Mouse (Mus musculus): ENCODE data around the gene Dhx57.
"Not testable (repeated sequence)": the region's sequence is repeated elsewhere in the genome, so short reads cannot be mapped to it uniquely, and the experiment has no call there.

The Dhx57 gene

DNA sequence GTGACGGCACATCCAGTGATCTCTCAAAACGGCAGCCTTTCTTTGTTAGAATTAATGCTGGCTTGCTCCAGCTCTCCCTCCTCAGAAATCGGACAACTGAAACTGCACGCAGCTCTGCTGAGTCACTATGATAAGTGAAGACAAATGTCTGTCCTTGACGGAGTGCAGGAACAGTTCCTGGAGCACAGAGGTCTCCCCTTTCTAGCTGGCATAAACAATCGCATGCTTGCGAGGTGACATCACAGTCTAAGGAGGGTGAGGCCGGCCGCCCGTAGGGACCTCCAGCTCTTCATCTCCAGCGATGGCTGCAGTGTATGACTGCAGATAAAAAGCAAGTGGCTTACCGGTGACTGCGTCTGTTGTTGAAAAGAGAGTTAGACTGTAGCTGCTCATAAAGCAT lies 35.1 kb downstream of the Dhx57 start:
- DNase-seq (ENCODE audit: low spot score in 2 of 2) = peak; percentile 59 to 60

DNA sequence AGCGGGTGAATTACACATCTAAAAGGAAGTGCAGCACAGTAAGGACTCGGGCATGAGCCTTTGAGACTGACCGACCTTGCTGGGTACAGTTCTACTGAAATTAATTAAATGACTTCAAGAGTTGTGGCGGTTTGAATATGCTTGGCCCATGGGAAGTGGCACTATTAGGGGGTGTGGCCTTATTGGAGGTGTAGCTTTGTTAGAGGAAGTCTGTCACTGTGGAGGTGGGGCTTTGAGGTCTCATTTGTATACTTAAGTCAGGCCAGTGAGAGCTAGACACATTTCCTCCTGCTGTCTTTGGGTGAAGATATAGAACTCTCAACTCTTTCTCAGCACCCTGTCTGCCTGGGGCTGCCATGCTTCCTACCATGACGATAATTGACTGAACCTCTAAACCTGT lies 35.9 kb downstream of the Dhx57 start:
- DNase-seq (ENCODE audit: low spot score in 2 of 2) = no peak

- no peak for DNase-seq (ENCODE audit: low spot score in 2 of 2)
Observed at GRCm38 (mm10) chr17:80252757-80253525, 37.3 kb downstream of the Dhx57 start.

GRCm38 (mm10) chr17:80243116-80243515 lies 47.2 kb downstream of the Dhx57 start:
- DNase-seq (ENCODE audit: low spot score in 2 of 2) = no peak

DNA sequence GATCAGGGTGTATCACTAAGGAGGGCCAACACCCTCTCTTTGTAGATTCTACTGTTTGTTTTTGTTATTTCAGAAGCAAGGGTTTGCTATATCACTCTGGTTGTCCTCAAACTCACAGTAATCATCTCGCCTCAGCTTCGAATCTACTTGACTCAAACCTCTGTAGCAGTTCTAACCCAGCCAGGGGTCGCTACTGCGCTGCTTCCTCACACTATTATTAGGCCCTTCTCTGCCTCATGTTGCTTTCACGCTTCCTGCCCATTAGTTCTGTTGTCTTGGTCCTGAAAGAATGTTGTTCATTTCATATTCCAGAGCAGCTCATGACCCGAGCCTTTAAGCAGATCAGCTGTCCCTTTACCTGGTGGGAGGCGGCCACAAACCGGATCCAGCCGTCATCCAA lies 48.7 kb downstream of the Dhx57 start:
- DNase-seq (ENCODE audit: low spot score in 2 of 2) = no peak

DNA sequence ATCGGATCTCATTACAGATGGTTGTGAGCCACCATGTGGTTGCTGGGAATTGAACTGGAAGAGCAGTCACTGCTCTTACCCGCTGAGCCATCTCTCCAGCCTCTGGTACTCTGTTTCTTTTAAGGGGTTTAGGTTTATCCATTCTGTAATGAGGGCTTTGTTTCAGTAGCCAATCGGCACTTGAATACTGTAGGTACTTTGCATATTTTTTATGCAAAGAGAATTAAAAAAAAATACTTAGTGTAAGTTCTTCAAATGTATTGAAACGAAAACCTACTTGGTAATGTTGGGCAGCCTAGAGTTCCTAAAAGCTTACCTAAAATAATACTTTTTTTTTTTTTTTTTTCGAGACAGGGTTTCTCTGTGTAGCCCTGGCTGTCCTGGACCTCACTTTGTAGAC lies 52.8 kb downstream of the Dhx57 start:
- no peak for DNase-seq (ENCODE audit: low spot score in 2 of 2)

- no peak for DNase-seq (ENCODE audit: low spot score in 2 of 2)
Observed at GRCm38 (mm10) chr17:80236805-80237204, 53.5 kb downstream of the Dhx57 start.

DNA sequence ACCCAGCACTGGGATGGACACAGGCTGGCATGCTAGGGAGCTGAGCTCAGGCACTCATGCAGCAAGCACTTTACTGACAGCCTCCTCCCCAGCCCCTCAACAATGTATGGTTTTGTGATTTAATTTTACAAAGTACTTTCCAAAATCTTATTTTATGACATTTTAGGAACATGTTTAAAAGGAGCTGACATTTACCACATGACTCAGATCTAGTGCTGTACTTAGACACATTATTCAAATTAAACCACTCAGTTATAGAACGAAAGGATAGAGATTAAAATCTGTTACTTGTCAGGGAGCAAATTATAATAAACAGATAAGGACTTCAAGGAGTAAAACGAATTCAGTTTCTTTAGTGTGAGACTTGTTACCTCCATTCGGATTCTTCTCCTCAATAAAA lies 54.8 kb downstream of the Dhx57 start:
- no peak for DNase-seq (ENCODE audit: low spot score in 2 of 2)

DNA sequence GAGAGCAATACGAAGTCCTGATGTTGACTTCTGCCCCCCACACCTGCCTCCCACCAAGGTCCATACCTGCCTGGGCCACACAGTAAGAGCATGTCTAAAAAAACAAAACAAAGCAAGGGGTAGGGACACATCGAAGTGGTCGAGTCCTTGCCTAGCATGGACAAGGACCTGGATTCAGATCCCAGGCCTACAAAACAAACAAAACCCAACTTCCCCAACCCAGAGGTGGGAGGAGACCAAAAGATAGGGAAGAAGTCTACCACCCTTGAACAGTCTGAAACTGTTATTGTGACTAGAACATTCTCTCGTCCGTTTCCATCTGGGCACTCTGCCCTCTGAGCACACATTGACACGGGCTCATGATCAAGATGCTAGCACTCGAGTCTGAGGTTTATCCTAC lies 55.9 kb downstream of the Dhx57 start:
- no peak for DNase-seq (ENCODE audit: low spot score in 2 of 2)

- no peak for DNase-seq (ENCODE audit: low spot score in 2 of 2)
Observed at GRCm38 (mm10) chr17:80233844-80234243, 56.4 kb downstream of the Dhx57 start.

DNA sequence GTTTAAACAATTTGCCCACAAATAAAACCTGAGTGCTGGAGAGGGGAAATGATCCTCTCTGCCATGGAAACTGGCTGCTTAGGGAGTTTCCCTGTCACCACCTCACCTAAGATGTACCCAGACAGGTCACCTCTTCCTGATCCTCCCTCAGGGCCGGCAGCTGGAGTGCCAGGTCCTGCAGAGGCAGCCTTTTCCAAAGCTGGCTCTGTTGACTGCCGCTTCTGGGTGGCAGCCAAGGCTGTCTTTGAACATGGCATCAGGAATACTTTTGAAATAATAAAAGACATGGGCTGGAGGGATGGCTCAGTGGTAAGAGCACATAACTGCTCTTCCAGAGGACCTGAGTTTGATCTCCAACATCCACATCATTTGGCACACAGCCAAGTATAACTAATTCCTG lies 60.9 kb downstream of the Dhx57 start:
- peak in 1 of 2 experiments; percentile 7 for DNase-seq (ENCODE audit: low spot score in 2 of 2)

DNA sequence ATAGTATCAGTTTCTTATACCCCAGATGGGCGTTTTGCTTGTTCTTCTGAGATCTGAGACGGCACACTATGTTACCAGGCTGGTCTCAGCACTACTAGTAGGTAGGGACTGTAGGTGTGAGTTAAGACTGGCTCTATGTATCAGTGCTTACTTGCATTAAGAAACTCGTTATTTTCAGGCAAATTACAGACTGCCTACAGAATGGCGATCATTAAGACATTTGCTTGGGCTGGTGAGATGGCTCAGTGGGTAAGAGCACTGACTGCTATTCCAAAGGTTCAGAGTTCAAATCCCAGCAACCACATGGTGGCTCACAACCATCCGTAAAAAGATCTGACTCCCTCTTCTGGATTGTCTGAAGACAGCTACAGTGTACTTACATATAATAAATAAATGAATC lies 65.1 kb downstream of the Dhx57 start:
- DNase-seq (ENCODE audit: low spot score in 2 of 2) = not testable (repeated sequence)

DNA sequence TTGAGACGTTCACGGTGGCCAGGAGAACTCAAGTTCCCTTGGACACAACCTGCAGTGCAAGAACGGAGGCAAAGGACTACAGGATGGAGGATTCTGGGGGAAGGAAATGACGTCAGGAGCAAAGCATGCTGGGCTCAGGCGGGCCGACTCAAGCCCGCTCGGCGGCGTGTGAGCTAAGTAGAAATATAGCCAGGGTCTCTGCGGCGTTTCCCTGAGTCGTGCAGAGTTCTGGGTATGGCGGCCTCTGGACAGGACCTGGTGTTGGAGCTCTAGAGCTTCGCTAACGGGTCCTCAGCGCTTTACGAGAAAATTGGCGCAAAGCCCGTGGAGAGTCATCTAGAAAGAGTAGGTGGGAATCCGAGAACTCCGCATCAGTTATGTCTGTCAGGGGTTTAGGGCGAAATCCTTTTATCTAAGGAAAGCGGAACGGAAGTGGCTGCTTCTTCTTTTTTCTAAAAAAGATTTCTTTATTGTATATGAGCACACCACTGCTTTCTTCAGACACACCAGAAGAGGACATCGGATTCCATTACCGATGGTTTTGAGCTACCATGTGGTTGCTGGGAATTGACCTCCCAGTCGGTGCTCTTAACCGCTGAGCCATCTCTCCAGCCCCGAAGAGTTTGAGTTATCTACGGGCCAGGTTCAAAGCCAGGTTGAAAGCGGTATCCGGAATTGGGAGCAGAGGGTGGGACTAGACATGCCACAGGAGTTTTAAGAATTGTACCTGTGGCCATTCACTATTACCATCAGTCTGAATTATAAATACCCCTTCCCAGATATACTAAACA lies 65.8 kb downstream of the Dhx57 start, which contains the start of gene Gemin6:
TSS of gene Gemin6 (plus strand) at position 116 of the 791 bp plus-strand sequence.
- DNase-seq (ENCODE audit: low spot score in 2 of 2) = peak; percentile 76 to 81

DNA sequence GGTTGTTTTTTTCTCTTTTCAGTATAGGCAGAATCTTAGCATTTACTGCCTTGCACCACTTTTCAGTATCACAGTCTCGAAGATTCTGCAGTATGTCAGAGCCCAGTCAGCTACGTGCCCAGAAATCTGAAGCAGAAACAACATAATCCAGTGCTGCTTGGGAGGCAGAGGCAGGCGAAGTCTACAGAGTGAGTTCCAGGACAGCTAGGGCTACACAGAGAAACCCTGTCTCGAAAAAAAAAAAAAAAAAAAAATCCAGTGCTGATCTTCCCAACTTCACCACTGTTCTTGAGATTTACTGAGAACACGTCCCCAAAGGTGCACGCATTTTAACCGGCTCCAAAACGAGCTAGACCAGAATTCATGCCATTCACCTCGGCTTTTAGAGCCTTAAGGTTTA lies 66.4 kb downstream of the Dhx57 start:
- DNase-seq (ENCODE audit: low spot score in 2 of 2) = no peak

GRCm38 (mm10) chr17:80221890-80222628 lies 68.2 kb downstream of the Dhx57 start:
- no peak for DNase-seq (ENCODE audit: low spot score in 2 of 2)

GRCm38 (mm10) chr17:80221202-80221601 lies 69.1 kb downstream of the Dhx57 start:
- no peak for DNase-seq (ENCODE audit: low spot score in 2 of 2)

DNA sequence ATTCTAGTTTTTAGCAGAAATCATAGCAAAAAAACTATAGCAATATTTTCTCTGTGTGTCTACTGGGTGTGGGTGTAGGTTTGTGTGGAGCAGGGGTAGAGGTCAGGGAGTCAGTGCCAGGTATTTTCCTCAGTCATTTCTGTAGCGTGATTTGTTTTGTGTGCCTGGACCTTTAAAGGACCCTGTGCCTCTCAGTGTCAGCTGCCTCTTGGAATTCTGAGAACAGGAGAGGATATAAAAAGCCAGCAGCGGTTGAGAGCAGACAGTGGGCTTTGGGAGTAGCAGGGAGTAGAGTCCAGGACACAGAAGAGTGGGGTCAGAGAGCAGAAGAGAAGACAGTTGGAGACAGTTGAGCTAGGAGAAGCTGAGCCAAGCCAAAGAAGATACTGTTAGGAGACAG lies 70.1 kb downstream of the Dhx57 start:
- no peak for DNase-seq (ENCODE audit: low spot score in 2 of 2)

GRCm38 (mm10) chr17:80213998-80214397 lies 76.3 kb downstream of the Dhx57 start:
- not testable (repeated sequence) for DNase-seq (ENCODE audit: low spot score in 2 of 2)

- DNase-seq (ENCODE audit: low spot score in 2 of 2) = peak; percentile 98 to 99
Observed at GRCm38 (mm10) chr17:80206671-80207581, 83.3 kb downstream of the Dhx57 start, which contains the start of the genes Srsf7 and Ttc39d. Gene Srsf7 (minus strand): TSS chr17:80207307. Gene Ttc39d (plus strand): TSS chr17:80207460.

- DNase-seq (ENCODE audit: low spot score in 2 of 2) = no peak
Observed at GRCm38 (mm10) chr17:80206301-80206670, 84.0 kb downstream of the Dhx57 start.

DNA sequence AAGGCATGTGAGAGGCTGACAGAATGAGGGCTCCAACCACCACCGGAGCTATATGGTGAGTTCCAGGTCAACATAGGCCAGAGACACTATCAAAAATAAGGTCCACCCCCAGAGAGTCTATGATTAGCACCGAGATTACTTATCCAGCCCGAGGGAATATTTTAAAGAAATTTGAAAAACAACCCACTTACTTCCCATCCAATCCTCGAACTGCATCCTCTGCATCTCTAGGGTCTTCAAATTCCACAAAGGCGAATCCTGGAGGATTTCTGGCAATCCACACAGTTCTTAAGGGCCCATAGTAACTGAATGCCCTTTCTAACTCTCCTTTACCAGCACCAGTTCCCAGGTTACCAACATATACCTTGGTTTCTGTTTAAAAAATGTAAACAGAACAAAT lies 84.6 kb downstream of the Dhx57 start:
- DNase-seq (ENCODE audit: low spot score in 2 of 2) = no peak
